Mouse (Mus musculus) embryonic facial prominence, embryonic 14.5 days (tissue): ENCODE results near the gene Mcat. TPM values are rescaled to one million over a fixed set of nuclear protein-coding genes. Genes with fewer than 3 reads are reported as not detected.
A peak's percentile ranks its signal among the peaks of the same experiment; 100 is the strongest.

Source experiments
- ATAC-seq: fragments of 200-750 bp; cut with Nextera tagmentation; 2 replicates; pipeline ENCODE4 v1.8.0; 2017; ENCODE audit warnings: low read depth, moderate number of reproducible peaks, moderate TSS enrichment
- DNase-seq: peaks from one replicate; pipeline ENCODE4 v3.0.0-alpha.2; 2015; ENCODE audit warnings: low spot score
- H3K27ac ChIP-seq: fragments of 300-500 bp; sonication (generic); replicated peaks from 2 replicates; pipeline ENCODE4 v1.5.1; 2014; ENCODE audit warnings: low read depth, mild to moderate bottlenecking, low read length, moderate library complexity
- H3K27me3 ChIP-seq: fragments of 300-500 bp; sonication (generic); replicated peaks from 2 replicates; pipeline ENCODE4 v1.6.1; 2014; ENCODE audit warnings: low read length; ENCODE audit not compliant: control insufficient read depth, insufficient read depth
- H3K36me3 ChIP-seq: fragments of 300-500 bp; sonication (generic); 2 replicates; pipeline ENCODE4 v1.6.1; 2014; ENCODE audit warnings: low read length, mixed read lengths; ENCODE audit not compliant: control insufficient read depth, insufficient read depth
- H3K4me1 ChIP-seq: fragments of 300-500 bp; sonication (generic); 2 replicates; pipeline ENCODE4 v1.6.1; 2014; ENCODE audit warnings: antibody characterized with exemption, low read length; ENCODE audit not compliant: control insufficient read depth, insufficient read depth
- H3K4me2 ChIP-seq: fragments of 300-500 bp; sonication (generic); 2 replicates; pipeline ENCODE4 v1.6.1; 2014; ENCODE audit warnings: low read depth, mild to moderate bottlenecking, low read length, moderate library complexity, mixed read lengths
- H3K4me3 ChIP-seq: fragments of 300-500 bp; sonication (generic); 2 replicates; pipeline ENCODE4 v1.5.1; 2014; ENCODE audit warnings: low read depth, mild to moderate bottlenecking, low read length
- H3K9ac ChIP-seq: fragments of 300-500 bp; sonication (generic); 2 replicates; pipeline ENCODE4 v1.6.1; 2014; ENCODE audit warnings: low read depth, mild to moderate bottlenecking, low read length, moderate library complexity, mixed read lengths
- H3K9me3 ChIP-seq: fragments of 300-500 bp; sonication (generic); 2 replicates; pipeline ENCODE4 v1.6.1; 2016; ENCODE audit warnings: low read length; ENCODE audit not compliant: control insufficient read depth
- WGBS: fragments of 180-500 bp; shearing (Covaris S2); extraction: QIAGEN DNeasy Blood & Tissue Kit; methylation state at CpG from one replicate; pipeline ENCODE4 v1.1.7; 2014; 5-methylcytosine and 5-hydroxymethylcytosine counted together
- polyA plus RNA-seq: library from polyadenylated mRNA; unstranded; fragments of >200 nt; fragmentation: Nextera tagmentation; extraction: Ambion mirVana; gene quantifications from 2 replicates; pipeline ENCODE4 v1.2.1, GENCODE M21; 2014

Mcat gene
- polyA plus RNA-seq, 1 experiment from 2014 or later, result 34.9 TPM

DNA sequence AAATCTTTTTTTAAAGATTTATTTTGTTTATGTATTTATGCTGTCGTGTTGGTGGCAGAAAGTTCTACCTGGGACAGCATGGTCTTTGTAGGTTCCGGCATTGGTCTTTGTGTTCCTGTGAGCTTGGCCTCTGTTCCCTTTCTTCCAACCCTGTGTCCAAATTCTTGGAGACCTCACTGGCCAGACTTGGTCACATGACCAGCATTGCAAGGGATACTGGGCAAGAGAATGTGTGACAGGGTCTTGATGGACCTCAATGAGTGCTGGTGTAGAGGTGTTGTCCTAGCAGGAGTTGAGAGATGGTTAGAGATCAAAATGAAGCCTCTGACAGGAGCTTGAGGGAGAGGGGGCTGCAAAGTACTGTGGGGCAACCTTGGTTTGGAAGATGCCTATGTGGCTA, 24.7 kb downstream of the Mcat start:
- 87% methylated on average over 2 of the region's 2 CpGs for WGBS
- Histone ChIP-seq H3K9me3 (no peaks in the 10 kb centered on the region), H3K4me1 (no peaks in the 10 kb centered on the region), H3K4me2 (no peak overlapping the region), H3K27me3 (no peaks in the 10 kb centered on the region), H3K27ac (no peak overlapping the region), H3K36me3 (no peaks in the 10 kb centered on the region), H3K4me3 (no peak overlapping the region), H3K9ac (no peak overlapping the region)
- no peak for DNase-seq
- ATAC-seq, result no peak

- ATAC-seq, result no peak
- 82% methylated on average over 6 of the region's 6 CpGs for WGBS
Observed at GRCm38 (mm10) chr15:83535890-83536231, 27.7 kb downstream of the Mcat start.

GRCm38 (mm10) chr15:83534960-83535889, 28.4 kb downstream of the Mcat start:
- peak; percentile 62; the same call in 1 of the 2 replicates for ATAC-seq

More at GRCm38 (mm10) chr15:83535890-83536231, 27.7 kb downstream of the Mcat start:
- Histone ChIP-seq H3K9ac (no peak overlapping the region), H3K36me3 (no peaks in the 10 kb centered on the region), H3K4me2 (no peak overlapping the region), H3K9me3 (no peaks in the 10 kb centered on the region), H3K4me3 (no peak overlapping the region), H3K27ac (no peak overlapping the region), H3K27me3 (no peaks in the 10 kb centered on the region), H3K4me1 (no peaks in the 10 kb centered on the region)
- DNase-seq, result no peak

DNA sequence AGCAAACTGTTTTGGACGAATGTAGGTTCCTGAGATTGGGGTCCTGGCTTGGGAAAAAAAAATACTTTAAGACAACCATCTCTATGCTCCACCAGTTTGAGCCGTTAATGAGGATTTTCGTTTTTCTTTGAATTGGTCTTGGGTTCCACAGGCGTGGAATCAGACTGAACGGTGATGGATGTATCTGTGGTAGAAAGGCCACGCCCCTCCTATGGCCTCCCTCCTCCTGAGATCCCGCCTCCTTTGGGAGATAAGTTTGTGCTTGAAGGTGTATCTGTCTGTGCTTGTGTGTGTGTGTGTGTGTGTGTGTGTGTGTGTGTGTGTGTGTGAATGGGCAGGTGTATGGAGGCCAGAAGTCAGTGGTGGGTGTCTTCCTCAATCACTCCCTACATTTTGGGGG, 31.0 kb downstream of the Mcat start:
- no peak for DNase-seq
- WGBS, result 69% methylated on average over 7 of the region's 7 CpGs
- no peak overlapping the region for H3K4me2 ChIP-seq
- no peaks in the 10 kb centered on the region for H3K36me3 ChIP-seq
- no peaks in the 10 kb centered on the region for H3K9me3 ChIP-seq
- H3K27me3 ChIP-seq, result peaks cover 13% of the 10 kb centered on the region
- H3K4me3 ChIP-seq, result no peak overlapping the region
- H3K9ac ChIP-seq, result no peak overlapping the region
- H3K27ac ChIP-seq, result no peak overlapping the region
- H3K4me1 ChIP-seq, result no peaks in the 10 kb centered on the region
- ATAC-seq, result no peak

More at GRCm38 (mm10) chr15:83534960-83535889, 28.4 kb downstream of the Mcat start:
- Histone ChIP-seq H3K4me3 (no peak overlapping the region), H3K36me3 (no peaks in the 10 kb centered on the region), H3K4me1 (no peaks in the 10 kb centered on the region), H3K4me2 (no peak overlapping the region), H3K27ac (peak overlapping the region; percentile 52; the same call in 1 of the 2 replicates), H3K9me3 (no peaks in the 10 kb centered on the region), H3K27me3 (no peaks in the 10 kb centered on the region), H3K9ac (no peak overlapping the region)
- 65% methylated on average over 15 of the region's 17 CpGs for WGBS
- DNase-seq, result peak; percentile 42

- 92% methylated on average over 4 of the region's 5 CpGs for WGBS
Observed at GRCm38 (mm10) chr15:83531961-83532469, 31.6 kb downstream of the Mcat start.

DNA sequence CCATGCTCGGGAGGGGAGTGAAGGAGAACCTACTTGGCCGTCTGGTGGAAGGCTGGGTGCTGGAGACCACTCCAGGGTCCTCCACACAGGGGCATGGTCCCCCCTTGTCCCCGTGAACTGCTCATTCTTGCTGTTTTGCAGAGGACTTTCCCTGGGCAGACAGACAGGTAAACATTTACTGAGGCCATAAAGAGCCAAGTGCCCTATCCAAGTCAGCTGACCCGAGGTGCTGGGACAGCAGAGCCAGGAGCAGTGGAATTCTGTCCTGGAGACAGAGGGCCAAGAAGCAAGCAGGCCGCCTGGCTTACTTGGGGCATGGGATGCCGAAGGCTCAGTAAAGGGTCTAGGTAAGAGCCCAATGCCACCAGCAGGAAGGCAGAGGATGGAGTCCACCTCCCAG, 32.9 kb downstream of the Mcat start:
- 63% methylated on average over 6 of the region's 6 CpGs for WGBS
- Histone ChIP-seq H3K36me3 (no peaks in the 10 kb centered on the region), H3K4me3 (no peak overlapping the region), H3K9ac (no peak overlapping the region), H3K27me3 (peaks cover 32% of the 10 kb centered on the region), H3K4me1 (peaks cover 7% of the 10 kb centered on the region; the same call in 1 of the 2 replicates), H3K27ac (no peak overlapping the region; the same call in 1 of the 2 replicates), H3K4me2 (no peak overlapping the region), H3K9me3 (no peaks in the 10 kb centered on the region)
- ATAC-seq (no peak), DNase-seq (no peak)

More at GRCm38 (mm10) chr15:83531961-83532469, 31.6 kb downstream of the Mcat start:
- no peaks in the 10 kb centered on the region for H3K36me3 ChIP-seq
- H3K4me1 ChIP-seq, result 0 out of 2 replicates have a peak, but pooled peaks cover 3% of the 10 kb centered on the region
- H3K4me2 ChIP-seq, result no peak overlapping the region
- DNase-seq (no peak), ATAC-seq (no peak)
- H3K4me3 ChIP-seq, result no peak overlapping the region
- H3K9ac ChIP-seq, result no peak overlapping the region
- H3K27me3 ChIP-seq, result peaks cover 19% of the 10 kb centered on the region
- no peak overlapping the region for H3K27ac ChIP-seq
- no peaks in the 10 kb centered on the region for H3K9me3 ChIP-seq

DNA sequence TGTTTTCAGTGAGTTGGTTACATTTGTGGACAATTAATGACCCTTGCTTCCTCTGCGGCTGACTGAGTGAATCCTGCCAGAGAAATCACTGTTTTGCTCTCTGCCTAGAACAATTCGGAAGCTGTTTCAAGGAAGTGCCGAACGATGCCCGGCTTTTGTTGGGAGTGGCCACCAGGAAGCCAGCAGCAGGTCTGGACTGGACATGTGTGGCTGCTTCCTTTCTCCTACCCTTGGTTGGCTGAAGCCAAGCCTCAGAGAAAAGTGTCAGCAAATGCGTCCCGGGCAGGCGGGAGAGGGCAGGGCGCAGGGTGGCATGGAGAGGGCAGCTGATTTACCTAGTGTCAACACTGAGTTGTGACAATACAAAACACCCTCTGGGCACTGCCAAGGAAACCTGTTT, 33.4 kb downstream of the Mcat start:
- DNase-seq (peak; percentile 36), ATAC-seq (no peak)
- Histone ChIP-seq H3K27me3 (peaks cover 37% of the 10 kb centered on the region), H3K36me3 (no peaks in the 10 kb centered on the region), H3K9me3 (no peaks in the 10 kb centered on the region), H3K4me1 (peaks cover 7% of the 10 kb centered on the region), H3K4me3 (no peak overlapping the region), H3K27ac (no peak overlapping the region; the same call in 1 of the 2 replicates), H3K4me2 (no peak overlapping the region), H3K9ac (no peak overlapping the region)
- WGBS, result 67% methylated on average over 9 of the region's 9 CpGs

DNA sequence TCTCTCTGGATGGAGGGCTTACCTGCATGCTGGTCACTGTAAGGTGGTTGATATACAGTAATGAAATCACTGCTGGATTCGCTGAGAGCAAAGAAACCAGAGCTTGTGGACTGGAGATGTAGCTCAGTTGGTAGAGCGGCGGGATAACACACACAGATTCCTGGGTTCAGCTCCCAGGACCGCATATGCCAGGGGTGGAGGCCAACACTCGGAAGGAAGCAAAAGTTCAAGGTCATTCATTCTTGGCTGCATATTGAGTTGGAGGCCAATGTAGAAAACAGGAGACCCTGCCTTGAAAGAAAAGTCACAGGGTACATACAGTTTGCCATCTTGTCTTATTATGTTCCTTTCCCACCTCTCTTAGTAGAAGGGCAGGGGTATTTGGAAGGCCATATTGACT, 33.8 kb downstream of the Mcat start:
- 81% methylated on average over 5 of the region's 5 CpGs for WGBS
- H3K27ac ChIP-seq, result no peak overlapping the region
- H3K36me3 ChIP-seq, result no peaks in the 10 kb centered on the region
- DNase-seq, result no peak
- H3K9me3 ChIP-seq, result no peaks in the 10 kb centered on the region
- no peak overlapping the region for H3K4me2 ChIP-seq
- peaks cover 7% of the 10 kb centered on the region for H3K4me1 ChIP-seq
- ATAC-seq, result no peak
- no peak overlapping the region for H3K4me3 ChIP-seq
- no peak overlapping the region for H3K9ac ChIP-seq
- H3K27me3 ChIP-seq, result peaks cover 37% of the 10 kb centered on the region
